Mouse (Mus musculus) heart, adult 2 months (tissue): Measurements from ENCODE around the gene 1110008P14Rik.

Source experiments
- CTCF ChIP-seq: fragments of 200-600 bp; IDR thresholded peaks from 2 replicates; pipeline ENCODE4 v1.8.1; 2022; ENCODE audit warnings: antibody characterized with exemption, mild to moderate bottlenecking, moderate library complexity
- EP300 ChIP-seq: fragments of 200-500 bp; IDR thresholded peaks from 2 replicates; pipeline ENCODE4 v1.6.1; 2011; ENCODE audit warnings: low read depth, low read length, control low read depth; ENCODE audit not compliant: insufficient read depth

DNA sequence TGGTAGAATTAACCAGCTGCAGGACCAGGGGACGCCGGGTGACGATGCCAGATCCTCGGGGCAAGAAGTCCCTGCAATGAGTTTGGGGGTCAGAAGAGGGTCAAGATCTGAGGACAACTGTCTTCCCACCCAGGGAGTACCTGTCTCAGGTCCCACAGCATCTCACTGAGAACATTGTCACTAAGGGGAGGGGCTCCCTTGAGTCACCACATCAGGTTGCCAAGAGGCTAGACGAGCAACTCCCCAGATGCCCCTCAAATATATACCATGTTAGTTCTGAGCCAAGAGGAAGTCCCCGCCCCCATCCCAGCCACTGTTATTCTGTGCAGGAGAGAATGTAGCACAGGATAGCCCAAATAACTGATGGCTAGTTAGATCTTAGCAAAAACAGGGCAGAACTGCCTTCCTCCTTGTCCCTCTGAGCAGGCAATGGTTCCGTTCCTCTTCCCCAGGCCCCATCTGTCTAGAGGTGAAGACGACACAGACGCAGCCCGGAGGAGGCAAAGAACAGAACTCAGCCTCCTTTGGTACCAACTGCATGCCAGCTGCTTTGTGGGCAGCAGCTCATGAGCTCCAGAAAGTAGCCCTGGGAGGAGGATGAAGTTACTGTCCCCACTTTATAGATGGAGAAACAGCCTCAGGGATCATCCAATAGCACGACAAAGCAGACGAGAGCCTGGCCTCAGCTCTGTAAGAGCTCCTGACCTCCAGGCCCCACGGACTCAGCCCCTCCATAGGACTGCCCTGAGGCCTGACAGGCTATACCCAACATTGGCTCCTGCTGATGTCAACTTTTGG is 40.7 kb downstream of the 1110008P14Rik start:
- TF ChIP-seq EP300, result no peak
- TF ChIP-seq CTCF, result no peak
